Mouse (Mus musculus) adrenal gland, adult (tissue): ENCODE results near the gene Ahcyl2.

Source experiments
- DNase-seq, 2 experiments: peaks; one replicate each; pipeline ENCODE4 v3.0.0; 2022 to 2023; ENCODE audit warnings: low spot score in 1 of 2; ENCODE audit not compliant: inconsistent age in 2 of 2

Gene Ahcyl2

GRCm38 (mm10) chr6:29812651-29813050 lies 44.8 kb downstream of the Ahcyl2 start:
- DNase-seq = no peak

GRCm38 (mm10) chr6:29814616-29815015 lies 46.8 kb downstream of the Ahcyl2 start:
- peak; percentile 37 to 88 for DNase-seq

- no peak for DNase-seq
These were observed 47.2 kb downstream of the Ahcyl2 start for GRCm38 (mm10) chr6:29815060-29815459.

GRCm38 (mm10) chr6:29815634-29816033 lies 47.8 kb downstream of the Ahcyl2 start:
- no peak for DNase-seq

GRCm38 (mm10) chr6:29816371-29816770 lies 48.6 kb downstream of the Ahcyl2 start:
- DNase-seq = peak; percentile 55 to 85

- peak; percentile 37 to 84 for DNase-seq
These were observed 51.5 kb downstream of the Ahcyl2 start for GRCm38 (mm10) chr6:29819309-29819708.

GRCm38 (mm10) chr6:29820314-29820713 lies 52.5 kb downstream of the Ahcyl2 start:
- DNase-seq = peak; percentile 37 to 72

GRCm38 (mm10) chr6:29820926-29821325 lies 53.1 kb downstream of the Ahcyl2 start:
- DNase-seq = peak in 1 of 2 experiments; percentile 66

GRCm38 (mm10) chr6:29821770-29822169 lies 54.0 kb downstream of the Ahcyl2 start:
- DNase-seq = no peak

GRCm38 (mm10) chr6:29825302-29825701 lies 57.5 kb downstream of the Ahcyl2 start:
- no peak for DNase-seq

GRCm38 (mm10) chr6:29827291-29828242 lies 59.8 kb downstream of the Ahcyl2 start:
- no peak for DNase-seq

GRCm38 (mm10) chr6:29828574-29829234 lies 60.9 kb downstream of the Ahcyl2 start:
- no peak for DNase-seq

GRCm38 (mm10) chr6:29832356-29832755 lies 64.5 kb downstream of the Ahcyl2 start:
- DNase-seq = no peak

- peak in 1 of 2 experiments; percentile 64 for DNase-seq
These were observed 65.3 kb downstream of the Ahcyl2 start for GRCm38 (mm10) chr6:29833117-29833516.

GRCm38 (mm10) chr6:29833568-29834255 lies 65.9 kb downstream of the Ahcyl2 start:
- peak in 1 of 2 experiments; percentile 58 for DNase-seq

GRCm38 (mm10) chr6:29835543-29836177 lies 67.8 kb downstream of the Ahcyl2 start:
- no peak for DNase-seq

- DNase-seq = no peak
These were observed 69.8 kb downstream of the Ahcyl2 start for GRCm38 (mm10) chr6:29837579-29837978.

GRCm38 (mm10) chr6:29838531-29838930 lies 70.7 kb downstream of the Ahcyl2 start:
- no peak for DNase-seq

GRCm38 (mm10) chr6:29840008-29840407 lies 72.2 kb downstream of the Ahcyl2 start:
- no peak for DNase-seq

- DNase-seq = no peak
These were observed 73.7 kb downstream of the Ahcyl2 start for GRCm38 (mm10) chr6:29841461-29841860.

- DNase-seq = no peak
These were observed 79.9 kb downstream of the Ahcyl2 start for GRCm38 (mm10) chr6:29847643-29848166.
